Mouse (Mus musculus): ENCODE data around the gene Ccdc9b. TPM values are rescaled to one million over a fixed set of nuclear protein-coding genes. Genes with fewer than 3 reads are reported as not detected.

Gene Ccdc9b
- total and polyA plus RNA-seq, 2 experiments from 2014 or later = 3.3 to 6.8 TPM

GRCm38 (mm10) chr2:118743261-118743943 lies 19.1 kb downstream of the Ccdc9b start:
- Histone ChIP-seq H3K4me2 (ENCODE audit: low read depth, low read length) (no peak overlapping the region), H3K27me3 (ENCODE audit: control insufficient read depth, insufficient read depth, low read length) (no peaks in the 10 kb centered on the region), H3K4me1 (ENCODE audit: control insufficient read depth, insufficient read depth) (peaks cover 23% of the 10 kb centered on the region; the same call in 1 of the 2 replicates), H3K4me3 (ENCODE audit: low read depth, low read length) (no peak overlapping the region), H3K9me3 (replicated peaks; ENCODE audit: control insufficient read depth, low read length) (no peaks in the 10 kb centered on the region), H3K36me3 (replicated peaks; ENCODE audit: control insufficient read depth, insufficient read depth, low read length) (peaks cover 1% of the 10 kb centered on the region; the same call in 1 of the 2 replicates), H3K27ac (ENCODE audit: low read depth) (no peak overlapping the region), H3K9ac (replicated peaks; ENCODE audit: low read depth, low read length) (no peak overlapping the region)
- ATAC-seq (ENCODE audit: insufficient read depth, low read depth) = no peak
- TF ChIP-seq EP300 (IDR thresholded peaks at IDR 0.05; ENCODE audit: low read depth) (no peak), CTCF (IDR thresholded peaks at IDR 0.05; ENCODE audit: low read depth) (peak; percentile 83)
- DNase-seq (ENCODE audit: low spot score) = peak; percentile 80
- WGBS = 28% methylated on average over 8 of the region's 8 CpGs

- WGBS = 59% methylated on average over 9 of the region's 9 CpGs
- H3K4me3 ChIP-seq (ENCODE audit: low read depth, low read length) = no peak overlapping the region
- H3K27me3 ChIP-seq (ENCODE audit: control insufficient read depth, insufficient read depth, low read length) = no peaks in the 10 kb centered on the region
- no peak for DNase-seq (ENCODE audit: low spot score)
- no peaks in the 10 kb centered on the region for H3K9me3 ChIP-seq (replicated peaks; ENCODE audit: control insufficient read depth, low read length)
- H3K36me3 ChIP-seq (replicated peaks; ENCODE audit: control insufficient read depth, insufficient read depth, low read length) = no peaks in the 10 kb centered on the region
- TF ChIP-seq CTCF (IDR thresholded peaks at IDR 0.05; ENCODE audit: low read depth) (no peak), EP300 (IDR thresholded peaks at IDR 0.05; ENCODE audit: low read depth) (no peak)
- H3K9ac ChIP-seq (replicated peaks; ENCODE audit: low read depth, low read length) = no peak overlapping the region
- ATAC-seq (ENCODE audit: insufficient read depth, low read depth) = no peak
- H3K4me1 ChIP-seq (ENCODE audit: control insufficient read depth, insufficient read depth) = peaks cover 9% of the 10 kb centered on the region; the same call in 1 of the 2 replicates
- H3K4me2 ChIP-seq (ENCODE audit: low read depth, low read length) = no peak overlapping the region
- H3K27ac ChIP-seq (ENCODE audit: low read depth) = no peak overlapping the region
Observed at GRCm38 (mm10) chr2:118741183-118741582, 21.3 kb downstream of the Ccdc9b start.

GRCm38 (mm10) chr2:118740341-118740740 lies 22.1 kb downstream of the Ccdc9b start:
- no peak overlapping the region for H3K27ac ChIP-seq (ENCODE audit: low read depth)
- DNase-seq (ENCODE audit: low spot score) (no peak), ATAC-seq (ENCODE audit: insufficient read depth, low read depth) (no peak)
- 36% methylated on average over 3 of the region's 3 CpGs for WGBS
- H3K36me3 ChIP-seq (replicated peaks; ENCODE audit: control insufficient read depth, insufficient read depth, low read length) = no peaks in the 10 kb centered on the region
- H3K4me3 ChIP-seq (ENCODE audit: low read depth, low read length) = no peak overlapping the region
- TF ChIP-seq EP300 (IDR thresholded peaks at IDR 0.05; ENCODE audit: low read depth) (no peak), CTCF (IDR thresholded peaks at IDR 0.05; ENCODE audit: low read depth) (no peak)
- H3K9ac ChIP-seq (replicated peaks; ENCODE audit: low read depth, low read length) = no peak overlapping the region
- H3K4me2 ChIP-seq (ENCODE audit: low read depth, low read length) = no peak overlapping the region
- H3K4me1 ChIP-seq (ENCODE audit: control insufficient read depth, insufficient read depth) = peaks cover 9% of the 10 kb centered on the region; the same call in 1 of the 2 replicates
- H3K9me3 ChIP-seq (replicated peaks; ENCODE audit: control insufficient read depth, low read length) = no peaks in the 10 kb centered on the region
- H3K27me3 ChIP-seq (ENCODE audit: control insufficient read depth, insufficient read depth, low read length) = no peaks in the 10 kb centered on the region

- H3K27me3 ChIP-seq (ENCODE audit: control insufficient read depth, insufficient read depth, low read length) = no peaks in the 10 kb centered on the region
- 38% methylated on average over 5 of the region's 5 CpGs for WGBS
- TF ChIP-seq CTCF (IDR thresholded peaks at IDR 0.05; ENCODE audit: low read depth) (no peak), EP300 (IDR thresholded peaks at IDR 0.05; ENCODE audit: low read depth) (no peak)
Observed at GRCm38 (mm10) chr2:118733341-118733740, 29.1 kb downstream of the Ccdc9b start.

GRCm38 (mm10) chr2:118731981-118732380 lies 30.5 kb downstream of the Ccdc9b start:
- H3K27ac ChIP-seq (ENCODE audit: low read depth) = no peak overlapping the region

More at GRCm38 (mm10) chr2:118733341-118733740, 29.1 kb downstream of the Ccdc9b start:
- Histone ChIP-seq H3K4me2 (ENCODE audit: low read depth, low read length) (no peak overlapping the region), H3K4me3 (ENCODE audit: low read depth, low read length) (no peak overlapping the region), H3K27ac (ENCODE audit: low read depth) (no peak overlapping the region), H3K9me3 (replicated peaks; ENCODE audit: control insufficient read depth, low read length) (no peaks in the 10 kb centered on the region), H3K36me3 (replicated peaks; ENCODE audit: control insufficient read depth, insufficient read depth, low read length) (no peaks in the 10 kb centered on the region), H3K4me1 (ENCODE audit: control insufficient read depth, insufficient read depth) (peaks cover 15% of the 10 kb centered on the region), H3K9ac (replicated peaks; ENCODE audit: low read depth, low read length) (no peak overlapping the region)
- DNase-seq (ENCODE audit: low spot score) (no peak), ATAC-seq (ENCODE audit: insufficient read depth, low read depth) (no peak)

GRCm38 (mm10) chr2:118730622-118730915 lies 31.9 kb downstream of the Ccdc9b start:
- 2% methylated on average over 3 of the region's 3 CpGs for WGBS
- TF ChIP-seq EP300 (IDR thresholded peaks at IDR 0.05; ENCODE audit: low read depth) (no peak), CTCF (IDR thresholded peaks at IDR 0.05; ENCODE audit: low read depth) (peak; percentile 96)
- H3K27ac ChIP-seq (ENCODE audit: low read depth) = no peak overlapping the region
- H3K9ac ChIP-seq (replicated peaks; ENCODE audit: low read depth, low read length) = no peak overlapping the region
- H3K27me3 ChIP-seq (ENCODE audit: control insufficient read depth, insufficient read depth, low read length) = no peaks in the 10 kb centered on the region
- peaks cover 23% of the 10 kb centered on the region for H3K4me1 ChIP-seq (ENCODE audit: control insufficient read depth, insufficient read depth)
- H3K4me3 ChIP-seq (ENCODE audit: low read depth, low read length) = no peak overlapping the region
- DNase-seq (ENCODE audit: low spot score) (peak; percentile 63), ATAC-seq (ENCODE audit: insufficient read depth, low read depth) (peak; percentile 75)
- no peaks in the 10 kb centered on the region for H3K36me3 ChIP-seq (replicated peaks; ENCODE audit: control insufficient read depth, insufficient read depth, low read length)
- H3K4me2 ChIP-seq (ENCODE audit: low read depth, low read length) = no peak overlapping the region
- H3K9me3 ChIP-seq (replicated peaks; ENCODE audit: control insufficient read depth, low read length) = no peaks in the 10 kb centered on the region

More at GRCm38 (mm10) chr2:118731981-118732380, 30.5 kb downstream of the Ccdc9b start:
- H3K4me1 ChIP-seq (ENCODE audit: control insufficient read depth, insufficient read depth) = peaks cover 23% of the 10 kb centered on the region
- no peak overlapping the region for H3K4me2 ChIP-seq (ENCODE audit: low read depth, low read length)
- no peaks in the 10 kb centered on the region for H3K36me3 ChIP-seq (replicated peaks; ENCODE audit: control insufficient read depth, insufficient read depth, low read length)
- no peak overlapping the region for H3K9ac ChIP-seq (replicated peaks; ENCODE audit: low read depth, low read length)
- no peaks in the 10 kb centered on the region for H3K9me3 ChIP-seq (replicated peaks; ENCODE audit: control insufficient read depth, low read length)
- H3K4me3 ChIP-seq (ENCODE audit: low read depth, low read length) = no peak overlapping the region
- WGBS = 82% methylated on average over 5 of the region's 5 CpGs
- DNase-seq (ENCODE audit: low spot score) (no peak), ATAC-seq (ENCODE audit: insufficient read depth, low read depth) (no peak)
- H3K27me3 ChIP-seq (ENCODE audit: control insufficient read depth, insufficient read depth, low read length) = no peaks in the 10 kb centered on the region
- TF ChIP-seq CTCF (IDR thresholded peaks at IDR 0.05; ENCODE audit: low read depth) (no peak), EP300 (IDR thresholded peaks at IDR 0.05; ENCODE audit: low read depth) (no peak)

Data from heart, postnatal 0 days (tissue).